Mouse (Mus musculus) left cerebral cortex, postnatal 4 days (tissue): Measurements from ENCODE around the gene Ttn. TPM values are rescaled to one million over a fixed set of nuclear protein-coding genes. Genes with fewer than 3 reads are reported as not detected.

Experiments used
- DNase-seq: peaks from one replicate; pipeline ENCODE4 v3.0.0-alpha.2; 2022
- intact Hi-C: fragments of 180-260 bp; cut with DNase I; formaldehyde crosslinking; loops from one replicate; pipeline ENCODE4 v1.15.1; 2025
- total RNA-seq, 2 experiments: library from RNA; stranded (reverse); gene quantifications; 2 replicates each; pipeline ENCODE4 v1.2.3; 2021

The Ttn gene
- total RNA-seq, 2 experiments from 2014 or later = 1.5 to 1.6 TPM

GRCm38 (mm10) chr2:76866928-76867327, 115.4 kb downstream of the Ttn start:
- no peak for DNase-seq
- intact Hi-C loops = loop anchor here (5.0 kb wide), 1 partner anchor 835 kb away; no protein-coding TSS in a partner anchor

GRCm38 (mm10) chr2:76865497-76865896, 116.8 kb downstream of the Ttn start:
- intact Hi-C loops = loop anchor here (5.0 kb wide), 1 partner anchor 837 kb away; no protein-coding TSS in a partner anchor
- no peak for DNase-seq

GRCm38 (mm10) chr2:76861327-76861726, 121.0 kb downstream of the Ttn start:
- DNase-seq = no peak
- intact Hi-C loops = no loop called here

- DNase-seq = no peak
- intact Hi-C loops = no loop called here
Observed at GRCm38 (mm10) chr2:76850066-76850465, 132.3 kb downstream of the Ttn start.

GRCm38 (mm10) chr2:76843162-76843561, 139.2 kb downstream of the Ttn start:
- DNase-seq = no peak
- intact Hi-C loops = no loop called here

- intact Hi-C loops = no loop called here
- DNase-seq = no peak
Observed at GRCm38 (mm10) chr2:76820472-76820871, 161.9 kb downstream of the Ttn start.

GRCm38 (mm10) chr2:76817796-76818195, 164.6 kb downstream of the Ttn start:
- intact Hi-C loops = no loop called here
- DNase-seq = no peak

GRCm38 (mm10) chr2:76814048-76814817, 168.1 kb downstream of the Ttn start:
- DNase-seq = no peak
- intact Hi-C loops = no loop called here

- intact Hi-C loops = no loop called here
- DNase-seq = no peak
Observed at GRCm38 (mm10) chr2:76811160-76811559, 171.2 kb downstream of the Ttn start.

GRCm38 (mm10) chr2:76808334-76808733, 174.0 kb downstream of the Ttn start:
- no peak for DNase-seq
- intact Hi-C loops = no loop called here

- intact Hi-C loops = no loop called here
- no peak for DNase-seq
Observed at GRCm38 (mm10) chr2:76807284-76807683, 175.1 kb downstream of the Ttn start.

- DNase-seq = no peak
- intact Hi-C loops = no loop called here
Observed at GRCm38 (mm10) chr2:76806861-76807260, 175.5 kb downstream of the Ttn start.

- intact Hi-C loops = no loop called here
- DNase-seq = no peak
Observed at GRCm38 (mm10) chr2:76806376-76806775, 176.0 kb downstream of the Ttn start.

- DNase-seq = no peak
- intact Hi-C loops = no loop called here
Observed at GRCm38 (mm10) chr2:76805191-76805892, 177.0 kb downstream of the Ttn start.

GRCm38 (mm10) chr2:76784171-76784570, 198.2 kb downstream of the Ttn start:
- intact Hi-C loops = no loop called here
- DNase-seq = no peak

GRCm38 (mm10) chr2:76780792-76781191, 201.6 kb downstream of the Ttn start:
- no peak for DNase-seq
- intact Hi-C loops = no loop called here

- DNase-seq = no peak
- intact Hi-C loops = no loop called here
Observed at GRCm38 (mm10) chr2:76769831-76770230, 212.5 kb downstream of the Ttn start.

GRCm38 (mm10) chr2:76767231-76767630, 215.1 kb downstream of the Ttn start:
- DNase-seq = no peak
- intact Hi-C loops = no loop called here

- DNase-seq = no peak
- intact Hi-C loops = no loop called here
Observed at GRCm38 (mm10) chr2:76764526-76764925, 217.8 kb downstream of the Ttn start.

- intact Hi-C loops = no loop called here
Observed at GRCm38 (mm10) chr2:76762154-76762553, 220.2 kb downstream of the Ttn start.

GRCm38 (mm10) chr2:76756461-76756860, 225.9 kb downstream of the Ttn start:
- intact Hi-C loops = no loop called here
- no peak for DNase-seq

More at GRCm38 (mm10) chr2:76762154-76762553, 220.2 kb downstream of the Ttn start:
- DNase-seq = no peak

GRCm38 (mm10) chr2:76751993-76752392, 230.4 kb downstream of the Ttn start:
- DNase-seq = no peak
- intact Hi-C loops = no loop called here
